Mouse (Mus musculus) olfactory bulb, adult 2 months (tissue): ENCODE measurements around the gene Ctnna2. TPM values are rescaled to one million over a fixed set of nuclear protein-coding genes. Genes with fewer than 3 reads are reported as not detected.

Experiments used
- H3K27ac ChIP-seq: fragments of 200-500 bp; 2 replicates; pipeline ENCODE4 v1.5.1; 2012; ENCODE audit warnings: low read depth, low read length; ENCODE audit not compliant: insufficient read depth
- H3K4me1 ChIP-seq: fragments of 200-500 bp; 2 replicates; pipeline ENCODE4 v1.6.1; 2012; ENCODE audit warnings: low read length; ENCODE audit not compliant: control insufficient read depth, insufficient read depth
- H3K4me3 ChIP-seq: fragments of 200-500 bp; 2 replicates; pipeline ENCODE4 v1.5.1; 2012; ENCODE audit warnings: mild to moderate bottlenecking, low read depth, low read length, moderate library complexity; ENCODE audit not compliant: insufficient read depth
- CTCF ChIP-seq: fragments of 200-500 bp; IDR thresholded peaks from 2 replicates; pipeline ENCODE4 v1.5.1; 2012; ENCODE audit warnings: low read depth, mild to moderate bottlenecking, low read length, moderate library complexity; ENCODE audit not compliant: insufficient read depth
- POLR2A ChIP-seq: fragments of 200-500 bp; IDR thresholded peaks from 2 replicates; pipeline ENCODE4 v1.6.1; 2012; ENCODE audit warnings: mild to moderate bottlenecking, low read depth, low read length, moderate library complexity; ENCODE audit not compliant: insufficient read depth
- WGBS: fragments of 180-500 bp; shearing (Covaris S2); methylation state at CpG from one replicate; pipeline ENCODE4 v1.1.7; 2018; 5-methylcytosine and 5-hydroxymethylcytosine counted together
- polyA plus RNA-seq: library from polyadenylated mRNA; stranded (reverse); fragments of >200 nt; gene quantifications from 2 replicates; pipeline ENCODE4 v1.2.4, GENCODE M21; 2012; ENCODE audit warnings: low replicate concordance; ENCODE audit not compliant: missing spikeins, insufficient read depth, insufficient read length

Ctnna2 gene
- polyA plus RNA-seq, 1 experiment, result not detected

GRCm38 (mm10) chr6:77209183-77209582 is 770.3 kb downstream of the Ctnna2 start:
- Histone ChIP-seq H3K4me3 (no peak overlapping the region), H3K27ac (no peak overlapping the region), H3K4me1 (no peaks in the 10 kb centered on the region)
- no peak for TF ChIP-seq POLR2A
- TF ChIP-seq CTCF, result no peak
- 65% methylated on average over 1 of the region's 1 CpGs for WGBS

GRCm38 (mm10) chr6:77199375-77199774 is 780.1 kb downstream of the Ctnna2 start:
- 86% methylated on average over 2 of the region's 2 CpGs for WGBS
- H3K4me3 ChIP-seq, result no peak overlapping the region

GRCm38 (mm10) chr6:77196650-77197049 is 782.8 kb downstream of the Ctnna2 start:
- no peaks in the 10 kb centered on the region for H3K4me1 ChIP-seq
- no peak overlapping the region for H3K27ac ChIP-seq
- no peak overlapping the region for H3K4me3 ChIP-seq
- no peak for TF ChIP-seq POLR2A
- no peak for TF ChIP-seq CTCF
- WGBS, result 88% methylated on average over 3 of the region's 3 CpGs

More at GRCm38 (mm10) chr6:77199375-77199774, 780.1 kb downstream of the Ctnna2 start:
- Histone ChIP-seq H3K27ac (no peak overlapping the region), H3K4me1 (no peaks in the 10 kb centered on the region)
- TF ChIP-seq POLR2A (no peak), CTCF (no peak)

- Histone ChIP-seq H3K4me1 (no peaks in the 10 kb centered on the region), H3K4me3 (no peak overlapping the region), H3K27ac (no peak overlapping the region)
- TF ChIP-seq CTCF (no peak), POLR2A (no peak)
- 88% methylated on average over 4 of the region's 4 CpGs for WGBS
These were observed 787.9 kb downstream of the Ctnna2 start for GRCm38 (mm10) chr6:77191635-77192034.

- H3K27ac ChIP-seq, result no peak overlapping the region
- TF ChIP-seq POLR2A, result no peak
- TF ChIP-seq CTCF, result no peak
- no peak overlapping the region for H3K4me3 ChIP-seq
- H3K4me1 ChIP-seq, result no peaks in the 10 kb centered on the region
- 80% methylated on average over 2 of the region's 2 CpGs for WGBS
These were observed 790.9 kb downstream of the Ctnna2 start for GRCm38 (mm10) chr6:77188628-77189027.

GRCm38 (mm10) chr6:77185751-77186150 is 793.7 kb downstream of the Ctnna2 start:
- Histone ChIP-seq H3K4me3 (no peak overlapping the region), H3K27ac (no peak overlapping the region), H3K4me1 (no peaks in the 10 kb centered on the region)
- no peak for TF ChIP-seq POLR2A
- no peak for TF ChIP-seq CTCF
- WGBS, result 82% methylated on average over 4 of the region's 4 CpGs

GRCm38 (mm10) chr6:77184896-77185295 is 794.6 kb downstream of the Ctnna2 start:
- H3K4me1 ChIP-seq, result no peaks in the 10 kb centered on the region
- H3K27ac ChIP-seq, result no peak overlapping the region
- no peak overlapping the region for H3K4me3 ChIP-seq
- no peak for TF ChIP-seq POLR2A
- no peak for TF ChIP-seq CTCF
- 77% methylated on average over 2 of the region's 2 CpGs for WGBS

- no peak overlapping the region for H3K4me3 ChIP-seq
- no peak overlapping the region for H3K27ac ChIP-seq
- 16% methylated on average over 4 of the region's 4 CpGs for WGBS
- H3K4me1 ChIP-seq, result peaks cover 4% of the 10 kb centered on the region
- TF ChIP-seq CTCF (no peak), POLR2A (no peak)
These were observed 803.7 kb downstream of the Ctnna2 start for GRCm38 (mm10) chr6:77175764-77176163.

GRCm38 (mm10) chr6:77157028-77157427 is 822.5 kb downstream of the Ctnna2 start:
- 77% methylated on average over 5 of the region's 5 CpGs for WGBS
- Histone ChIP-seq H3K27ac (no peak overlapping the region), H3K4me3 (no peak overlapping the region), H3K4me1 (no peaks in the 10 kb centered on the region; the same call in 1 of the 2 replicates)
- TF ChIP-seq CTCF (no peak), POLR2A (no peak)
